Mouse (Mus musculus) left cerebral cortex, postnatal 14 days (tissue): ENCODE measurements at regions not wholly inside any gene's neighbourhood (a gene's known extent, or its start where the extent isn't known, plus 50 kb on each side); places are given as distances from the start of the nearest gene placed in this dataset.
"Not testable (repeated sequence)": the region's sequence is repeated elsewhere in the genome, so short reads cannot be mapped to it uniquely, and the experiment has no call there.

Experiments used
- DNase-seq, 2 experiments: peaks; one replicate each; pipeline ENCODE4 v3.0.0; 2021 to 2022; ENCODE audit warnings: low spot score in 2 of 2, mixed read lengths in 1 of 2
- intact Hi-C: fragments of 180-260 bp; cut with DNase I; formaldehyde crosslinking; loops from one replicate; pipeline ENCODE4 v1.15.1; 2025

DNA sequence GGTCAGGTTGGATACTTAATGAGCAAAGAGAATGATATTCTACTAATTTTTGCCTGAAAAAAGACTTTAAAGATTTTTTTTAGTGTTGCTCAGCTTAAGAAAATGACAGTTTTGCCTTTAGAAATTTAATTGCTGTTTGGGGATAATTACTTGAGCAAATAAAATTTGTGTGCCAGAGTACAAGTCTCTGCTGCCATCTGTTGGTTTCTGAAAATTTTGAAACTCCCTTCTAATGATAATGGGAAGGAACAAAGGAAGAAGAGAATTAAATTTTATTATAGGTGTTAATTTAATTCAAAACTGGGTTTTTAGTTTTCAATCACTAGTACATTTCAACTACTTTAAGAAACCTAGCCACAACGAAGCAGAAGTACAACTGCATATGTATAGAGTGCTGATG, 94.1 kb downstream of the Gm17521 start:
- intact Hi-C loops, result no loop called here
- DNase-seq, result peak in 1 of 2 experiments; percentile 6

DNA sequence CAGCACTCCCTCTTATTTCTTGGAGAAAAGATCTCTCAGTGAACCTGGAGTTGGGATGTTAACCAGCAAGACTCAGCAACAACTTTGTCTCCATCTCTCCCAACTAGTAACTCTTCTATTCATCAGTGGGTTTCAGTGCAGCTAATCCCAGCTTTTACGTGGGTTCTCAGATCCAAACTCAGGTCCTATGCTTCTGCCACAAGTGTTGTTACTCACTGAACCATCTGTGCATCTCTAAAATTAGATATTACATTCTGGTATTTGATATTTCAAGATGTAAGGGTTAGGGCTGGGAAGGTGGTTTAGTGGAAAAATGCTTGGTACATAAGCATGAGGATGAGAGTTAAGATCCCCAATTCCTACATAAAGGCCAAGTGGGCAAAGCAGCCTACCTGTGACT, 136.8 kb downstream of the Gm17521 start:
- intact Hi-C loops, result no loop called here
- DNase-seq, result peak in 1 of 2 experiments; percentile 1

DNA sequence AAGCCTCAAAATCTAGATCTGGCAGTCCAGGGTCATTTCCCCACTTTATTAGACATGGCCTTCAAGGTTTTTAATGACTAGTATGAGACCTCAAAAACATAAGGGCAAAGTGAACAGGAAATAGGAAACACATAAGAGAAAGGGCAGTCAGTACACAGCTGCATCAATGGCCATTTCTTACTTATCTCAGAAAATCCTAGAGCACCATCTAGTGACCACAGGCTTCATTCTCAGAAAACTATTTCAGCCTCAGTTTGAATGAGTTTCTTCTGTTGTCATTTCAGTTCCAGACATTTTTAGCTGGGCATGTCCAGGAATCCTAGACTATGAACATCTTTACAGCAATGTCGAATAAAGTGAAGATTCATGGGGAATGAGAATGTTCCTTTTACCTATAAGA, 175.0 kb downstream of the Gm17521 start:
- intact Hi-C loops, result no loop called here
- peak; percentile 0 to 1 for DNase-seq

DNA sequence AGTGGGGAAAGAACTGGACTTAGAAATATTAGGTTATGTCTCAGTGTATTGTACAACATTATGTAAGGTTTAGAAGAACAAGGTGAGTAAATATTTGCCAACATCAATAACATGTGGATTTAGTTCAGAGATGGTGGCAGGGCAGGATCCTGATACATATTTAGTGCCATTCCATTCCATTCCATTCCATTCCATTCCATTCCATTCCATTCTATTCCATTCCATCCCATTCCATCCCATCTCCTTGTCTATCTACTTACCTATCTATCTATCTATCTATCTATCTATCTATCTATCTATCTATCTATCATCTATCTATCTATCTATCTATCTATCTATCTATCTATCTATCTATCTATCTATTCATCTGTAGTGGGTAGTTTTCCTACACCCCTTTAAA, 198.2 kb downstream of the Gm17521 start:
- DNase-seq, intact Hi-C loops: not testable (repeated sequence)

DNA sequence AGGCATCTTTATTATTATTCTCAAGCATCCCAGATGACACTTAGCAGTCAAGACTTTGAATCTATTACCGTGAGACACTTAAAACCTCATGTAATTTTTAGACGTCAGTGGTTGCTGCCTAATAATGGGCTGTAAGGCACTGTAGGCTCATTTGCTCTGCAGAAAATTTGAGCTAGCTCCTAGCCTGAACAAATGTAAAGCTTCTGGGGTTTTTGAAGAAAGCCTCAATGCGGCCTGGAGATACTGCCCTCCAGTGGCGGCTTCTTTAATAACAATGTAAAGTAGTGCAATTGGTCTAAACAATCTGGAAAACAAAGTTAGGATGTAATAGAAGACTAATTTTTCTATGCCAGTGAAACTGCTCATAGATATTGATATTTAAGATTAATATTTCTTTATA, 203.4 kb downstream of the Gm17521 start:
- intact Hi-C loops, result no loop called here
- DNase-seq, result peak; percentile 7 to 54
